Mouse (Mus musculus): ENCODE data around the gene Ube2cbp.

The Ube2cbp gene

GRCm38 (mm10) chr9:86423331-86423730 is 41.4 kb downstream of the Ube2cbp start:
- no peak for DNase-seq (ENCODE audit: low read depth)

GRCm38 (mm10) chr9:86419366-86419765 is 45.4 kb downstream of the Ube2cbp start:
- no peak for DNase-seq (ENCODE audit: low read depth)

GRCm38 (mm10) chr9:86417971-86418370 is 46.8 kb downstream of the Ube2cbp start:
- no peak for DNase-seq (ENCODE audit: low read depth)

GRCm38 (mm10) chr9:86395785-86396184 is 69.0 kb downstream of the Ube2cbp start:
- no peak for DNase-seq (ENCODE audit: low read depth)

- no peak for DNase-seq (ENCODE audit: low read depth)
Observed at GRCm38 (mm10) chr9:86395012-86395411, 69.7 kb downstream of the Ube2cbp start.

- no peak for DNase-seq (ENCODE audit: low read depth)
Observed at GRCm38 (mm10) chr9:86393586-86394272, 71.0 kb downstream of the Ube2cbp start.

GRCm38 (mm10) chr9:86391467-86391866 is 73.3 kb downstream of the Ube2cbp start:
- DNase-seq (ENCODE audit: low read depth), result no peak

- no peak for DNase-seq (ENCODE audit: low read depth)
Observed at GRCm38 (mm10) chr9:86390713-86391112, 74.0 kb downstream of the Ube2cbp start.

GRCm38 (mm10) chr9:86388538-86388937 is 76.2 kb downstream of the Ube2cbp start:
- DNase-seq (ENCODE audit: low read depth), result no peak

GRCm38 (mm10) chr9:86376923-86377322 is 87.8 kb downstream of the Ube2cbp start:
- DNase-seq (ENCODE audit: low read depth), result no peak

- no peak for DNase-seq (ENCODE audit: low read depth)
Observed at GRCm38 (mm10) chr9:86372783-86373567, 91.8 kb downstream of the Ube2cbp start.

- DNase-seq (ENCODE audit: low read depth), result no peak
Observed at GRCm38 (mm10) chr9:86369208-86369607, 95.5 kb downstream of the Ube2cbp start.

GRCm38 (mm10) chr9:86360536-86360935 is 104.2 kb downstream of the Ube2cbp start:
- DNase-seq (ENCODE audit: low read depth), result no peak

GRCm38 (mm10) chr9:86355851-86356250 is 108.9 kb downstream of the Ube2cbp start:
- no peak for DNase-seq (ENCODE audit: low read depth)

GRCm38 (mm10) chr9:86351491-86351890 is 113.3 kb downstream of the Ube2cbp start:
- no peak for DNase-seq (ENCODE audit: low read depth)

GRCm38 (mm10) chr9:86336792-86337191 is 128.0 kb downstream of the Ube2cbp start:
- no peak for DNase-seq (ENCODE audit: low read depth)

GRCm38 (mm10) chr9:86336361-86336760 is 128.4 kb downstream of the Ube2cbp start:
- DNase-seq (ENCODE audit: low read depth), result no peak

GRCm38 (mm10) chr9:86335588-86335987 is 129.2 kb downstream of the Ube2cbp start:
- DNase-seq (ENCODE audit: low read depth), result no peak

GRCm38 (mm10) chr9:86334357-86334756 is 130.4 kb downstream of the Ube2cbp start:
- no peak for DNase-seq (ENCODE audit: low read depth)

- DNase-seq (ENCODE audit: low read depth), result no peak
Observed at GRCm38 (mm10) chr9:86330591-86330990, 134.2 kb downstream of the Ube2cbp start.

- no peak for DNase-seq (ENCODE audit: low read depth)
Observed at GRCm38 (mm10) chr9:86328270-86328669, 136.5 kb downstream of the Ube2cbp start.

GRCm38 (mm10) chr9:86327341-86327740 is 137.4 kb downstream of the Ube2cbp start:
- no peak for DNase-seq (ENCODE audit: low read depth)

GRCm38 (mm10) chr9:86324772-86325171 is 140.0 kb downstream of the Ube2cbp start:
- DNase-seq (ENCODE audit: low read depth), result no peak

Measured in c-Kit-positive CD71-negative TER-119-negative erythroid progenitor cells, embryonic 14.5 days (primary cell).